Mouse (Mus musculus): ENCODE data around the gene Alx3. TPM values are rescaled to one million over a fixed set of nuclear protein-coding genes. Genes with fewer than 3 reads are reported as not detected.

Gene Alx3
- total RNA-seq, 2 experiments from 2014 or later: 0.69 to 0.85 TPM

- no peak for DNase-seq (ENCODE audit: low spot score in 2 of 2)
Measured at GRCm38 (mm10) chr3:107582875-107583767, 11.7 kb upstream of the Alx3 start.

- no peak for DNase-seq (ENCODE audit: low spot score in 2 of 2)
Measured at GRCm38 (mm10) chr3:107583893-107584292, 10.9 kb upstream of the Alx3 start.

- DNase-seq (ENCODE audit: low spot score in 2 of 2): no peak
Measured at GRCm38 (mm10) chr3:107586504-107586903, 8.3 kb upstream of the Alx3 start.

GRCm38 (mm10) chr3:107591612-107592011, 3.2 kb upstream of the Alx3 start:
- no peak for DNase-seq (ENCODE audit: low spot score in 2 of 2)

- no peak for DNase-seq (ENCODE audit: low spot score in 2 of 2)
Measured at GRCm38 (mm10) chr3:107593632-107594031, 1.2 kb upstream of the Alx3 start.

GRCm38 (mm10) chr3:107595264-107595937, 570 bp downstream of the Alx3 start:
- no peak for DNase-seq (ENCODE audit: low spot score in 2 of 2)

GRCm38 (mm10) chr3:107595938-107596461, 1.2 kb downstream of the Alx3 start:
- no peak for DNase-seq (ENCODE audit: low spot score in 2 of 2)

- no peak for DNase-seq (ENCODE audit: low spot score in 2 of 2)
Measured at GRCm38 (mm10) chr3:107596559-107596958, 1.7 kb downstream of the Alx3 start.

GRCm38 (mm10) chr3:107597134-107597533, 2.3 kb downstream of the Alx3 start:
- no peak for DNase-seq (ENCODE audit: low spot score in 2 of 2)

- DNase-seq (ENCODE audit: low spot score in 2 of 2): no peak
Measured at GRCm38 (mm10) chr3:107597586-107598389, 3.0 kb downstream of the Alx3 start.

GRCm38 (mm10) chr3:107600127-107600526, 5.3 kb downstream of the Alx3 start:
- no peak for DNase-seq (ENCODE audit: low spot score in 2 of 2)

GRCm38 (mm10) chr3:107605304-107605703, 10.5 kb downstream of the Alx3 start:
- no peak for DNase-seq (ENCODE audit: low spot score in 2 of 2)

- DNase-seq (ENCODE audit: low spot score in 2 of 2): no peak
Measured at GRCm38 (mm10) chr3:107607221-107607620, 12.4 kb downstream of the Alx3 start.

GRCm38 (mm10) chr3:107608808-107609207, 14.0 kb downstream of the Alx3 start:
- DNase-seq (ENCODE audit: low spot score in 2 of 2): no peak

GRCm38 (mm10) chr3:107609376-107609775, 14.5 kb downstream of the Alx3 start:
- no peak for DNase-seq (ENCODE audit: low spot score in 2 of 2)

- no peak for DNase-seq (ENCODE audit: low spot score in 2 of 2)
Measured at GRCm38 (mm10) chr3:107611394-107611793, 16.6 kb downstream of the Alx3 start.

GRCm38 (mm10) chr3:107612902-107613525, 18.2 kb downstream of the Alx3 start:
- DNase-seq (ENCODE audit: low spot score in 2 of 2): peak; percentile 61 to 70

- DNase-seq (ENCODE audit: low spot score in 2 of 2): no peak
Measured at GRCm38 (mm10) chr3:107617800-107618199, 23.0 kb downstream of the Alx3 start.

- DNase-seq (ENCODE audit: low spot score in 2 of 2): no peak
Measured at GRCm38 (mm10) chr3:107619911-107620310, 25.1 kb downstream of the Alx3 start.

GRCm38 (mm10) chr3:107621286-107622075, 26.6 kb downstream of the Alx3 start:
- peak in 1 of 2 experiments; percentile 0 for DNase-seq (ENCODE audit: low spot score in 2 of 2)
